Mouse (Mus musculus) limb, embryonic 12.5 days (tissue): ENCODE measurements around the gene Glyctk. TPM values are rescaled to one million over a fixed set of nuclear protein-coding genes. Genes with fewer than 3 reads are reported as not detected.

Experiments
- ATAC-seq: fragments of 200-750 bp; cut with Nextera tagmentation; 2 replicates; pipeline ENCODE4 v1.8.0; 2017; ENCODE audit warnings: low read depth, moderate TSS enrichment; ENCODE audit not compliant: insufficient number of reproducible peaks, insufficient read depth, low FRiP score, low TSS enrichment
- H3K27ac ChIP-seq: fragments of 300-500 bp; sonication (generic); 2 replicates; pipeline ENCODE4 v1.5.1; 2016; ENCODE audit warnings: mild to moderate bottlenecking, moderate library complexity
- H3K27me3 ChIP-seq: fragments of 300-500 bp; sonication (generic); 2 replicates; pipeline ENCODE4 v1.6.1; 2016; ENCODE audit warnings: mild to moderate bottlenecking, moderate library complexity
- H3K36me3 ChIP-seq: fragments of 300-500 bp; sonication (generic); 2 replicates; pipeline ENCODE4 v1.6.1; 2016; ENCODE audit warnings: mild to moderate bottlenecking, moderate library complexity
- H3K4me1 ChIP-seq: fragments of 300-500 bp; sonication (generic); replicated peaks from 2 replicates; pipeline ENCODE4 v1.6.1; 2016
- H3K4me2 ChIP-seq: fragments of 300-500 bp; sonication (generic); 2 replicates; pipeline ENCODE4 v1.6.1; 2016; ENCODE audit warnings: mild to moderate bottlenecking, moderate library complexity
- H3K4me3 ChIP-seq: fragments of 300-500 bp; sonication (generic); replicated peaks from 2 replicates; pipeline ENCODE4 v1.5.1; 2016; ENCODE audit warnings: mild to moderate bottlenecking
- H3K9ac ChIP-seq: fragments of 300-500 bp; sonication (generic); replicated peaks from 2 replicates; pipeline ENCODE4 v1.6.1; 2016; ENCODE audit warnings: mild to moderate bottlenecking, moderate library complexity
- H3K9me3 ChIP-seq: fragments of 300-500 bp; sonication (generic); 2 replicates; pipeline ENCODE4 v1.6.1; 2016; ENCODE audit warnings: mild to moderate bottlenecking, moderate library complexity
- WGBS: fragments of 180-500 bp; shearing (Covaris S2); methylation state at CpG from one replicate; pipeline ENCODE4 v1.1.7; 2016; 5-methylcytosine and 5-hydroxymethylcytosine counted together
- polyA plus RNA-seq: library from polyadenylated mRNA; unstranded; fragments of >200 nt; fragmentation: Nextera tagmentation; extraction: Ambion mirVana; gene quantifications from 2 replicates; pipeline ENCODE4 v1.2.1, GENCODE M21; 2016

Glyctk gene
- polyA plus RNA-seq, 1 experiment from 2014 or later, result 2.8 TPM

GRCm38 (mm10) chr9:106197081-106197713, 39.3 kb upstream of the Glyctk start:
- H3K4me1 ChIP-seq, result peaks cover 24% of the 10 kb centered on the region
- no peaks in the 10 kb centered on the region for H3K9me3 ChIP-seq
- no peak for ATAC-seq
- no peak overlapping the region for H3K4me3 ChIP-seq
- 76% methylated on average over 3 of the region's 3 CpGs for WGBS
- H3K9ac ChIP-seq, result peak overlapping the region; percentile 37; the same call in 1 of the 2 replicates
- H3K36me3 ChIP-seq, result peaks cover 43% of the 10 kb centered on the region
- H3K27ac ChIP-seq, result no peak overlapping the region
- no peaks in the 10 kb centered on the region for H3K27me3 ChIP-seq
- peak overlapping the region; percentile 67; the same call in 1 of the 2 replicates for H3K4me2 ChIP-seq

DNA sequence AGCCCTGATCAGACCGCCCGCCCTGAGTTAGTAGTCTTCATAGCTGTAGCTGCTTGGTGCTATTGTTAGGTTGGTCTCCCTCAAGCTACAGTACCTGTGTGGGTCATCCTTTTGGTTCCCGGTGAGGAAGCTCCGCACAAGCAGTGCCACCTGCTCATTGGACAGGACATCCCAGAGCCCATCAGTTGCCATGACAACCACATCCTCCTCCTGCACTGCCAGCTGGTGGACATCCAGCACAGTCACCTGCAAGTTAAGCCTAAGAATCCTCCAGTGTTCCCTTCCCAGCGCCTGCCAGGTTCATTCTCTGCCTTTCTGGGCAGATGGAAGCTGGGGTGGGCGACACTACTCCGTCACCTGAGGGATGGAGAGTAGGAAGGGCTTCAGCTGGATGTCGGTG, 37.8 kb upstream of the Glyctk start:
- no peak overlapping the region for H3K27ac ChIP-seq
- no peak overlapping the region for H3K9ac ChIP-seq
- no peak overlapping the region for H3K4me3 ChIP-seq
- H3K27me3 ChIP-seq, result no peaks in the 10 kb centered on the region
- 87% methylated on average over 8 of the region's 8 CpGs for WGBS
- H3K36me3 ChIP-seq, result peaks cover 58% of the 10 kb centered on the region
- no peak overlapping the region for H3K4me2 ChIP-seq
- no peaks in the 10 kb centered on the region for H3K9me3 ChIP-seq
- no peak for ATAC-seq
- H3K4me1 ChIP-seq, result peaks cover 21% of the 10 kb centered on the region

DNA sequence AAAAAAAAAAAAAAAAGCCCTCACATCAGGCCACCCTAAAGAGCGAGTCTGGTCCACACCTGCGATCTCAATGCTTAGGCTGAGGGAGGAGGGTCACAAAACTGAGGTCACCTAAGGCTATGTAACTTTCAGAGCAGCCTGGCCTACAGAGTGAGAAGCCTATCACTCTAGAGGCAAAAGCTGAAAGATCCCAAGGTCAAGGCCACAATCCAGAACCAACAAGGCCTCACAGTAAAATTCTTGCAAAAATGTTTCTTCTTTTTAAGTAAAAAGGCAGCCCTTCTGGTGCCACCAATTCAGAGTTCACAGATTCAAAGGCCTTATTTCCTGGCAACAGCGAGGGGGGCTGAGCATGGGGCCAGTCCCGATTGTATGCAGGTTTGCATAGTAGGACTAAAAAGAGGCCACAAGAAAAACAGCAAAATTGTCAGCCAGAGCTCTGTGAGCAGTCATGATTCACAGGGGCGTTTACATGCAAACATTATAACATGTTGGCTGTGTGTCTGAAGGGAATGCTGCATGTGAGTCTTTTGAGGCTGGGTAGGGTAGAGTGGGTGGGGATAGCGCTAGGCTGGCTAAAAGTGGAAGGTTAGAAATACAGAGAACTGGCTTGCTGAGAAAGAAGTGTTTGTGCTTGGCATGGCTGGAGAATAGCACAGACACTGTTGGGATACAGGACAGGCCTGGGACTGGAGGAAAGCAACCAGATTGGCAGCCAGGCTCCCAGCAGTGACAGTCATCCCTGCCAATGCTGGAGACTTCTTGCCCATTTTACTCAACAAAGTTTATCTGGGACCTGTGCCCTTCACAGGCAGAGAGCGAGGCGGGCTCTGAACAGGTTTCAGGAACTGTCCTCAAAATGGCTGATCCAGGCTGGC, 36.2 kb upstream of the Glyctk start:
- H3K9me3 ChIP-seq, result no peaks in the 10 kb centered on the region
- no peak overlapping the region for H3K4me3 ChIP-seq
- WGBS, result 87% methylated on average over 8 of the region's 8 CpGs
- H3K27ac ChIP-seq, result no peak overlapping the region
- no peak overlapping the region for H3K4me2 ChIP-seq
- no peak overlapping the region for H3K9ac ChIP-seq
- H3K4me1 ChIP-seq, result peaks cover 17% of the 10 kb centered on the region
- no peak for ATAC-seq
- no peaks in the 10 kb centered on the region for H3K27me3 ChIP-seq
- H3K36me3 ChIP-seq, result peaks cover 73% of the 10 kb centered on the region

- Histone ChIP-seq H3K4me2 (no peak overlapping the region), H3K27ac (no peak overlapping the region), H3K9ac (no peak overlapping the region), H3K9me3 (no peaks in the 10 kb centered on the region), H3K4me1 (peaks cover 11% of the 10 kb centered on the region), H3K4me3 (no peak overlapping the region), H3K36me3 (peaks cover 85% of the 10 kb centered on the region), H3K27me3 (no peaks in the 10 kb centered on the region)
- no peak for ATAC-seq
- WGBS, result 86% methylated on average over 1 of the region's 1 CpGs
Observed at GRCm38 (mm10) chr9:106192998-106193397, 35.1 kb upstream of the Glyctk start.

- Histone ChIP-seq H3K27me3 (no peaks in the 10 kb centered on the region), H3K36me3 (peaks cover 95% of the 10 kb centered on the region), H3K4me3 (no peak overlapping the region), H3K4me1 (peaks cover under 1% of the 10 kb centered on the region), H3K9me3 (no peaks in the 10 kb centered on the region), H3K9ac (no peak overlapping the region), H3K27ac (no peak overlapping the region), H3K4me2 (no peak overlapping the region)
- WGBS, result 94% methylated on average over 8 of the region's 8 CpGs
- no peak for ATAC-seq
Observed at GRCm38 (mm10) chr9:106192024-106192423, 34.1 kb upstream of the Glyctk start.

DNA sequence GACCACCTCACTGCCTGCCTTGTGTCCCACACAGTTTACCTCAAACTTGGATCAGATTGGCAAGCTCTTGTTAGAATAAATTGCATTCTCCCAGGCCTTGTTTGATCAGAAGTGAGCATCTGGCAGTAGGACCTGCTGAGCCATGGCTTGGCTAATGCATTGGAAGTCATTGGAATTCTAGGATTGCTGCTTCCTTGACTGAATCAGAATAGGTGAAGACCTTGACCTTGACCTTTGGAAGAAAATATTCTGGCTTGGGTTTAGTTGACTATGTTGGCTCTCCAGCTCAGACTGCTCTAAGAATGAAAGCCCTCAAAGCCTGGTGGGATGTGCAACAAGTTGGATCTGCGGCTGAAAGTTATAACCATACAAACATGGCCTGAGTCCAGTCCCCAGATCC, 33.4 kb upstream of the Glyctk start:
- WGBS, result 93% methylated on average over 1 of the region's 1 CpGs
- no peak overlapping the region for H3K4me3 ChIP-seq
- H3K9ac ChIP-seq, result no peak overlapping the region
- H3K9me3 ChIP-seq, result no peaks in the 10 kb centered on the region
- H3K4me1 ChIP-seq, result no peaks in the 10 kb centered on the region
- peaks cover 98% of the 10 kb centered on the region for H3K36me3 ChIP-seq
- no peak for ATAC-seq
- H3K27me3 ChIP-seq, result no peaks in the 10 kb centered on the region
- H3K27ac ChIP-seq, result no peak overlapping the region
- no peak overlapping the region for H3K4me2 ChIP-seq

DNA sequence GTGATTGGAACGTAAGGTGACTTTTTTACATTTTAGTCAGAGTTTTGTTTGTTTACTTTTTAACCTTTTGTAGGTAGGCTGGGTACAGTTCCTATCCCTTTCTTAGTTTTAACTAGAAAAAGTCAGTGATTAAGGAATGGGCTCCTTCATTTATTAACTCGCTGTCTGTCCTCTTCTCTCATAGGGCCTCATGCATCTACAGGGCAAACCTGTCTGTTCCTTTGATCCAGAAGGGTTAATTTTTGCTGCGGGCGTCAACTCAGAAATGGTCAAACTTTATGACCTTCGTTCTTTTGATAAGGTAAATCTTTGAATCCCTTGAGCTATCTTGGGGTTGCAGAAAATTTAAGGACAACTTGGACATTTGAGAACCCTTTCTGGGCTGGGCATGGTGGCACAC, 26.1 kb upstream of the Glyctk start:
- H3K4me2 ChIP-seq, result no peak overlapping the region
- WGBS, result 93% methylated on average over 5 of the region's 5 CpGs
- no peak overlapping the region for H3K27ac ChIP-seq
- H3K9me3 ChIP-seq, result no peaks in the 10 kb centered on the region
- no peaks in the 10 kb centered on the region for H3K27me3 ChIP-seq
- no peak overlapping the region for H3K9ac ChIP-seq
- no peak overlapping the region for H3K4me3 ChIP-seq
- ATAC-seq, result no peak
- peaks cover 99% of the 10 kb centered on the region for H3K36me3 ChIP-seq
- H3K4me1 ChIP-seq, result no peaks in the 10 kb centered on the region

GRCm38 (mm10) chr9:106182146-106182545, 24.2 kb upstream of the Glyctk start:
- peaks cover 98% of the 10 kb centered on the region for H3K36me3 ChIP-seq
- WGBS, result 94% methylated on average over 4 of the region's 4 CpGs
- no peak overlapping the region for H3K9ac ChIP-seq
- no peaks in the 10 kb centered on the region for H3K27me3 ChIP-seq
- H3K27ac ChIP-seq, result no peak overlapping the region
- peaks cover 5% of the 10 kb centered on the region; the same call in 1 of the 2 replicates for H3K4me1 ChIP-seq
- H3K9me3 ChIP-seq, result no peaks in the 10 kb centered on the region
- no peak overlapping the region for H3K4me3 ChIP-seq
- no peak for ATAC-seq
- no peak overlapping the region for H3K4me2 ChIP-seq

DNA sequence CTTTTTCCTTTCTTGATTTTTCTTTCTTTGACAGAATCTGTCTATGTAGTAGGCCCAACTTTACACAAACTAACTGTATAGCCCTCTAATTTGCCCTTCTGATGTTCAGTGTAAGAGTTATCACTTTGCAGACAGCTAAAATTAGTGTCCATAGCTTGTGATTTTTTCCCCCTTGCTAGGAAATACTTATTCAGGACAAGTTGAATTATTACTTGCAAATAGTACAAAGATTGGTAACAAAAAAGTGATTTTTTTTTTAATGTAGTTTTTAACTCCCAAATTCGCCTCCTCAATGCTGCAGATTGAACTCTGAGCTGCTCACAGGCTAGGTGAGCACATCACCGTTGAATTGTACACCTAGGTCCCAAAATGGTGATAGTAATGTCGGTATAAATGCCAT, 22.0 kb upstream of the Glyctk start:
- Histone ChIP-seq H3K27ac (no peak overlapping the region), H3K36me3 (peaks cover 88% of the 10 kb centered on the region), H3K9me3 (no peaks in the 10 kb centered on the region), H3K4me1 (peaks cover 26% of the 10 kb centered on the region), H3K4me2 (no peak overlapping the region), H3K9ac (no peak overlapping the region), H3K27me3 (no peaks in the 10 kb centered on the region), H3K4me3 (no peak overlapping the region)
- ATAC-seq, result no peak
- 91% methylated on average over 3 of the region's 3 CpGs for WGBS

GRCm38 (mm10) chr9:106179454-106179853, 21.5 kb upstream of the Glyctk start:
- no peak overlapping the region for H3K4me2 ChIP-seq
- H3K9ac ChIP-seq, result no peak overlapping the region
- no peak for ATAC-seq
- no peaks in the 10 kb centered on the region for H3K9me3 ChIP-seq
- no peak overlapping the region for H3K4me3 ChIP-seq
- peaks cover 82% of the 10 kb centered on the region for H3K36me3 ChIP-seq
- peaks cover 31% of the 10 kb centered on the region for H3K4me1 ChIP-seq
- no peaks in the 10 kb centered on the region for H3K27me3 ChIP-seq
- H3K27ac ChIP-seq, result no peak overlapping the region
- WGBS, result 90% methylated on average over 2 of the region's 2 CpGs

DNA sequence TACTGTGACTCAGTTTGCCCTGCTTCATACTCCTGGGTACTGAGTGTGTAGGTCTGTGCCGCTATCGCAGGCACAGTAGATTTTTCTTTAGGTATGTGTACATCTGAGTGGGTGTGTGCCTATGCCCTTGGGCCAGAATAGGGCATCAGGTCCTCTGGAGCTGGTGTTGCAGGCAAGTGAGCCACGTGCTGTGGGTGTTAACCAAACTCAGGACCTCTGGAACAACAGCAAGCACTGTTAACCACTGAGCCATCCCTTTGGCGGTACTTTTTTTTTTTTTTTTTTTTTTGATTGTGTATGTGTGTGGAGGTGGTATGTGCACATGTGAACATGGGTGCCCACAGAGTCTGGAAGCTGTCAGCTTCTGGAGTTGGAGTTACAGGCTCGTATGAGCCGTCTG, 19.9 kb upstream of the Glyctk start:
- Histone ChIP-seq H3K4me2 (no peak overlapping the region), H3K9ac (no peak overlapping the region), H3K4me1 (peaks cover 46% of the 10 kb centered on the region), H3K9me3 (no peaks in the 10 kb centered on the region), H3K4me3 (no peak overlapping the region), H3K27ac (no peak overlapping the region), H3K36me3 (peaks cover 66% of the 10 kb centered on the region), H3K27me3 (no peaks in the 10 kb centered on the region)
- WGBS, result 84% methylated on average over 6 of the region's 6 CpGs
- ATAC-seq, result no peak
